Mouse (Mus musculus): ENCODE data around the gene Atp5c1. TPM values are rescaled to one million over a fixed set of nuclear protein-coding genes. Genes with fewer than 3 reads are reported as not detected.

Atp5c1 gene
- total RNA-seq, 2 experiments from 2014 or later, result 112 to 157 TPM

DNA sequence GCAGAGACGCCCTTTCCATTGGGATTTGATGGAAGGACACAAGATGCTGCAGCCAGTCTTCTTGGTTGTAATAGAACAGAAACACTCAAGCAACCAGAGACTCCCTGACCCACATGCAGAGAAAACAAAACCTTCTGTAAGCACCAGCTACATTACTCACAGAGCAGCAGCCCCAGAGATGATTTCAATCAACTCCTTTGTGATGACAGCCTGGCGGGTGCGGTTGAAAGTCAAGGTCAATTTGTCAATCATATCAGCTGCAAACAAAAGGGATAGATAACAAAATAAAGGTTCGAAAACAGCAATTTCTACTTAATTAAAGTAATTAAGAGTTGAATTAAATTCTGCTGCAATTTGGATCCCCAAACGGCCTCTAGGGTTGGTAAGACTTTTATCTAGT, 21.5 kb downstream of the Atp5c1 start:
- no peak for ATAC-seq (replicated peaks; ENCODE audit: low FRiP score, poor library complexity, severe bottlenecking)

DNA sequence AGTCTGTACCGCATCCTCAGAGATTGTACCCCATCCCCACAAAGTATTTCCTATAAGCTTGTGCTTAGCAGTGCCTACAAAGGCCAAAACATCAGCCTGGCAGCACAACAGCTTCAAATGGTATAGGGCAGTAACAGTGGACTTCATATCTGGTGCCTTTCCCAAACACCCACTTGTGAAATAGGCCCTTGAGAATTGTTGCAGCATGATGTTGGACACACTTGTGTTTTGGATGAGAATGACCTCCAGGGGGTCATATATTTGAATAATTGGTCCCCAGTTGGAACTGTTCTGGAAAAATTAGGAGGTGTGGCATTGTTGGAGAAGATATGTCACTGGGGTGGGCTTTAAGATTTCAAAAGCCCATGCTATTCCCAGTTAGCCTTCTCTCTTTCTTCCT, 28.3 kb downstream of the Atp5c1 start:
- ATAC-seq (replicated peaks; ENCODE audit: low FRiP score, poor library complexity, severe bottlenecking), result no peak

DNA sequence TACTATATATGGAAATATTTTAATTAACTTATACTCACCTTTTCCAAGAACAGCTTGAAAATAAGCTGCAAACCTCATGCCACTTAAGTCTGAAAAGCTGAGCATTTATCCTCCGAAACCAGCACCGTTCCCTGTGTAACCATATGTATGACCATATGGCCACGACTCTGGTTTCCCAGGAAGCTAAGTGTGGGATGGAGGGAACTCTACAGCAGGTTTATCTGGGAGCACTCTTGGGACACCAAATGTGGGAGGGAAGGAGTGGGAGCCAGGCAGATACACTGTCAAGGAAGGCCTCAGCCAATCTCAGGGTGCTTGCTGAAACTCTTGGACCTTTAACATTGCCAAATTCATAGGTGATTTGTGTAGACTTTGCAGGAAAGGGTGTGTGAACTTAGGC, 29.4 kb downstream of the Atp5c1 start:
- ATAC-seq (replicated peaks; ENCODE audit: low FRiP score, poor library complexity, severe bottlenecking), result no peak

GRCm38 (mm10) chr2:10049456-10049855, 30.9 kb downstream of the Atp5c1 start:
- no peak for ATAC-seq (replicated peaks; ENCODE audit: low FRiP score, poor library complexity, severe bottlenecking)

- ATAC-seq (replicated peaks; ENCODE audit: low FRiP score, poor library complexity, severe bottlenecking), result peak; percentile 95
These were observed 31.8 kb downstream of the Atp5c1 start, which contains the start of gene Taf3 for GRCm38 (mm10) chr2:10048461-10048860. TSS of gene Taf3 (minus strand) at chr2:10048596.

DNA sequence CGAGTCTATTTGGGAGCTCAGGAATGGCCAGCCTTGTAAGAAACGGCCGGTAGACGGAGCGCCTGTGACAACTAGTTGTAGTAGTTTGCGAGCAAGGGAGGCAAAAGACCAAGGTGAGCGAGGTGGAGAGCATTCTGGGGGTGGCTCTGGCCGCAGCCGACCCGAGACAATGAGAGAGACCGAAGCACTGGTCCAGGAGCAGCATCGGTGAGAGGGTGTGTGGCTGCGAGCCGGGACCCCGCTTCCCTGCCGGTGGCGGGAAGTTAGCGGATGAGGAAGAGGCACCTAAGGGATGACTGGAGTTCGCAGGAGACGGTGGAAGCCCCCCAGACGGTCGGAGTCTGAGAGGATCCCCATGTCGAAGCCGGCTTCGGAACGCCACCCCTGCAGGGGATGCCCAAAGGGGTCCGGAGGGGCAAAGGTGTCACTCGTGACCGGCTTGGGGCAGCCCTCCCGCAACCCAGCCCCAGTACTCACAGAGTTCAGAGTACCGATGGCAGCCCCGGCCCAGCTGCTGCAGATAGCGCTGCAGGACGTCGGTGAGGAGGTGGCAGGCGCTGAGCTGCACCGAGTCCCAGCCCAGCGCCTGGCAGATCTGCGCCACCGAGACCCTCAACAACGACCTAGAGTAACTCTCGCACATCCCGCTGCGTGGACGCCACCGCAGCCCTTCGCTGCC, 32.4 kb downstream of the Atp5c1 start:
- ATAC-seq (replicated peaks; ENCODE audit: low FRiP score, poor library complexity, severe bottlenecking), result peak; percentile 56

DNA sequence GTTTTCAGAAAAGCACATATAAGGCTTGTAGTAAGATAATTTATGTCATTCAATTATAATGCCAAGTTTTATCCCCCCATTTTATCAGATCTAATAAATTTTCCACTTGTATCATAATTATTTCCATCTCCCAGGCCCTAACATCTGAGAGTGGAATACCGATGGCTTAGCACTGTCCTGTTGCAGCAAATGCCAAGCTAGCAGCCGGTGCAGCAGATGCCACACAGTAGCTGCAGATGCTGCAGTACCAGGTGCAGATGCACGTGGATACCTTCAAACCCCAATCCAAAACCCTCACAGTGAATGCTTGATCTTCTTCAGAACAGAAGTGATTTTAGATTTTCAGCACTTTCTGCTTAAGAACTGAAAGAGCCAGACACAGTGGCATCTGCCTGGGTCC, 45.3 kb downstream of the Atp5c1 start:
- ATAC-seq (replicated peaks; ENCODE audit: low FRiP score, poor library complexity, severe bottlenecking), result no peak

DNA sequence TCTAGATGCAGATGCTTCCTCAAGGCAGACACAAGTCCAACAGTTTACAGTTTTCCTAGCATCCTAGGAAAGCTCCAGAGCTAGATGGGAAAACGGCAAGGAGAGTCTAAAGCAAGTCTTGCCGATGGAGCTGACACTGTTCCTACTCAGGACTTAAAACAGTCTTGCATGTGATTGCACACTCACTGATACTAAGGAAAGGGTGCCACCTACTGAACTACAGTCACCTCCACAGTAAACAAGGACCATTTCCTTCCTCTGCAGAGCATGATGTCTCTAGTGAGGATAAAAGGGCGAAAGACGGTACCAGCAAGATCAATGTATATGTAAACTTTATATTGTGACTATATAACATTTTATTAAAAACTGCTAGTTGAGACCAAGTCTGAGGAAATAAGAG, 46.6 kb downstream of the Atp5c1 start:
- ATAC-seq (replicated peaks; ENCODE audit: low FRiP score, poor library complexity, severe bottlenecking), result no peak

DNA sequence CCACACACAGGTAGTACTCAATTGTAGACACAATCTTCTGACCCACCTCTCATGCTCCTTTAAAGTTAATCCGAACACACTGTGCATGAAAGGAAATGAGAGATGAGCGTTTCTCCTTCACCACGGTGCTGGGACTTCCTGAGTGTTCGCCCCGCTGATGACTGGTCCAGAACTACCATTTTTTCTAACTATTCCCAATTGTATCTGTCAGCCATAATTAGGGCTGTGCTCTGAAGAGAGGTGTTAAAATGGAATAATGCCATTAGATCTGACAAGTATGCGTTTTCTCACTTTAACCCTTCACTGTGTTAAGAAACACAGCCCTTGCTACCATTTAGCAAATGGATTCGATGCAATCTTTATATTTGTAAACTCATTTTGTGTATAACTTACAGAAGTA, 50.6 kb downstream of the Atp5c1 start:
- no peak for ATAC-seq (replicated peaks; ENCODE audit: low FRiP score, poor library complexity, severe bottlenecking)

GRCm38 (mm10) chr2:10024264-10024663, 56.0 kb downstream of the Atp5c1 start:
- ATAC-seq (replicated peaks; ENCODE audit: low FRiP score, poor library complexity, severe bottlenecking), result no peak

DNA sequence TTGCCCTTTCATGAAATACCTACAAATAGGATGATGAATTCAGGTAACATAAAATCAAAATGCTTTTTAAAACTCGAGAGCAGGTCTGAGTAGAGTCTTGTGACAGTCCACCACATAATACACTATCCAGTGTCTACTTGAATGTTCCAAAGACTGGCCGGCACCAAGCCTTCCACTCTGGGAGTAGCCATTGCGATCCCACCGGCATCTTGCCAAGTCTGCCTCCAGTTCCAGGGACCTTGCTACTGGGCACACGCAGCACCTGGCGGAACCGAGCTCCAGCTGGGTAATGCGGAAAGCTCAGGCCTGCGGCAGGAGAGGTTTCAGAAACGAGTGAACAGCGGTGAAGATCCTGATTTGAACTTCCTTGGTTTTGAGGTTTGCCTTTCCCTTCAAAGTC, 59.0 kb downstream of the Atp5c1 start:
- no peak for ATAC-seq (replicated peaks; ENCODE audit: low FRiP score, poor library complexity, severe bottlenecking)

- no peak for ATAC-seq (replicated peaks; ENCODE audit: low FRiP score, poor library complexity, severe bottlenecking)
These were observed 65.2 kb downstream of the Atp5c1 start for GRCm38 (mm10) chr2:10014951-10015635.

GRCm38 (mm10) chr2:10010263-10010909, 69.9 kb downstream of the Atp5c1 start:
- ATAC-seq (replicated peaks; ENCODE audit: low FRiP score, poor library complexity, severe bottlenecking), result peak; percentile 77; the same call in 1 of the 2 replicates

DNA sequence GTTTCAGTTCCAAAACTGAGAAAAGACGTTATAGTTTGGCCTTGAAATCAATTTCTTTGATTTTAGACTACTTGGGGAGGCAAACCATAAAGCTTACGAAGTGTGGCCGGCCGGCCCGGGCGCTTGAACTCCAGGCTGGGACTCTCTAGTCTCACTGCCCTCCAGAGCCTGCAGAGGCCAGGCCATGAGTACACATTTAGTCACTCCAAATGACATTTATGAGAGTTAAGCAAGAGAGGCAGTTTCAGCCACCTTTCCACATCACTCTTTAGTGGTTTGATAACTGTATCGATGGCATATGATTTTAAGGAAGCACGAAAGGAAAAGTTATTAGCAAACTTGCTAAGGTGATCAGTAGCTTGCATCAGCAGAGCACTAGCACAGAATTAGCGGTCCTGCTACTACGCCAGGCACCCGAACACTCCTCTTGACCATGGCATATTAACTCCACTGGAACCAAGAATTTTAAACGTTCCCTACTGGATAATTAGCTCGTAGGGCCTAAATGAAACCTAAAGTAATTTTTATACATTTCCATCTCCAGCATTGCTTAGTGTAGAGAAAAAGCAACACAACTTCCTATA, 70.5 kb downstream of the Atp5c1 start:
- ATAC-seq (replicated peaks; ENCODE audit: low FRiP score, poor library complexity, severe bottlenecking), result no peak

DNA sequence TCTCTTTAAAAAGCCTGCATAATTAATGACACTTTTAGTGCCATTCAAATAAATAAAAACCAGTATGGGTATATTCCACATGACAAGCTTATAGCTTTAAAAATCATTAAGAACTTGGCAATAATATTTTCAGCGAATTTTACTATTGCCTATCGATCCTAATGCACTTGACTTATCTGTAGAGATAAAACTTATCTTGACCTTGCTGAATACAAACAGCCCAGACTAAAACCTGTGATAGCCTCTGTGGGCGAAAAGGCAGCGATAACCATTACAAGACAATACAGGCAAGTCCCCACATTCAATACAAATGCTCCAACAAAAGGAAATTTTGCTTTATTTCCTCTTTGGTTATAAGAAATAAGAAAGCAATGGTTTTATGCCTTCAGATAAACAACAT, 71.7 kb downstream of the Atp5c1 start:
- no peak for ATAC-seq (replicated peaks; ENCODE audit: low FRiP score, poor library complexity, severe bottlenecking)

Other genes starting within 250 kb of the Atp5c1 start
- gene 4930412O13Rik, start 199.3 kb downstream of the Atp5c1 start, total RNA-seq (2015; ENCODE audit: low replicate concordance), result not detected in 2 replicates
- not detected in 2 replicates for gene 4930412O13Rik, start 199.3 kb downstream of the Atp5c1 start, total RNA-seq (2017; ENCODE audit: low replicate concordance)
- gene 9230102O04Rik, start 191.0 kb downstream of the Atp5c1 start, total RNA-seq (2015; ENCODE audit: low replicate concordance), result not detected in 2 replicates
- not detected in 2 replicates for gene 9230102O04Rik, start 191.0 kb downstream of the Atp5c1 start, total RNA-seq (2017; ENCODE audit: low replicate concordance)
- 0.42 and 1.5 TPM in 2 replicates for gene Gata3, start 190.5 kb downstream of the Atp5c1 start, total RNA-seq (2015; ENCODE audit: low replicate concordance)
- 0.56 and 1.4 TPM in 2 replicates for gene Gata3, start 190.5 kb downstream of the Atp5c1 start, total RNA-seq (2017; ENCODE audit: low replicate concordance)
- gene Taf3, start 31.9 kb downstream of the Atp5c1 start, total RNA-seq (2015; ENCODE audit: low replicate concordance), result 5.9 and 9.6 TPM in 2 replicates
- gene Taf3, start 31.9 kb downstream of the Atp5c1 start, total RNA-seq (2017; ENCODE audit: low replicate concordance), result 3.5 and 3.8 TPM in 2 replicates
- gene Kin, start 83 bp upstream of the Atp5c1 start, total RNA-seq (2015; ENCODE audit: low replicate concordance), result 75.3 and 77.3 TPM in 2 replicates
- 149 and 186 TPM in 2 replicates for gene Kin, start 83 bp upstream of the Atp5c1 start, total RNA-seq (2017; ENCODE audit: low replicate concordance)
- not detected in 2 replicates for gene Itih2, start 50.9 kb upstream of the Atp5c1 start, total RNA-seq (2015; ENCODE audit: low replicate concordance)
- not detected in 2 replicates for gene Itih2, start 50.9 kb upstream of the Atp5c1 start, total RNA-seq (2017; ENCODE audit: low replicate concordance)
- gene Itih5, start 73.1 kb upstream of the Atp5c1 start, total RNA-seq (2015; ENCODE audit: low replicate concordance), result 2.9 and 5.0 TPM in 2 replicates
- 1.9 and 2.2 TPM in 2 replicates for gene Itih5, start 73.1 kb upstream of the Atp5c1 start, total RNA-seq (2017; ENCODE audit: low replicate concordance)

Data from erythroblast, adult 5-6 weeks (primary cell).